Mouse (Mus musculus): ENCODE data around the gene Ppp1r3c. TPM values are rescaled to one million over a fixed set of nuclear protein-coding genes. Genes with fewer than 3 reads are reported as not detected.

Gene Ppp1r3c
- 21.6 and 25.0 TPM in 2 replicates for polyA plus RNA-seq (2021; fragmentation: Nextera tagmentation)
- long read RNA-seq, experiment 1, transcript Ppp1r3c-201 (2 exons, 2,725 nt): major isoform, 48 of 65 reads
- long read RNA-seq, experiment 1, partial matches to known transcripts: 0 of 65 reads
- long read RNA-seq, experiment 1, other reads (novel, unspliced or antisense): 17 of 65 reads
- long read RNA-seq, experiment 2, transcript Ppp1r3c-201 (2 exons, 2,725 nt): major isoform, 201 of 217 reads
- long read RNA-seq, experiment 2, partial matches to known transcripts: 16 of 217 reads
- long read RNA-seq, experiment 2, other reads (novel, unspliced or antisense): 0 of 217 reads

GRCm38 (mm10) chr19:36736537-36736936, at the start of gene Ppp1r3c:
Ppp1r3c (minus strand) TSS chr19:36736653.

Other genes with a start within 250 kb of the Ppp1r3c start
- gene Hectd2, start 182.0 kb downstream of the Ppp1r3c start, polyA plus RNA-seq (2021; fragmentation: Nextera tagmentation): 5.3 and 6.4 TPM in 2 replicates
- gene Tnks2, start 97.6 kb upstream of the Ppp1r3c start, polyA plus RNA-seq (2021; fragmentation: Nextera tagmentation): 10.2 and 12.0 TPM in 2 replicates
- 8.1 and 13.4 TPM in 2 replicates for gene Fgfbp3, start 183.0 kb upstream of the Ppp1r3c start, polyA plus RNA-seq (2021; fragmentation: Nextera tagmentation)
- 2.2 and 2.7 TPM in 2 replicates for gene Btaf1, start 189.4 kb upstream of the Ppp1r3c start, polyA plus RNA-seq (2021; fragmentation: Nextera tagmentation)

All from layer of hippocampus, adult 6 months (tissue).